Mouse (Mus musculus): ENCODE results near the gene Nudt4. TPM values are rescaled to one million over a fixed set of nuclear protein-coding genes. Genes with fewer than 3 reads are reported as not detected.

Nudt4 gene
- polyA plus RNA-seq, 1 experiment, result 28.2 TPM

DNA sequence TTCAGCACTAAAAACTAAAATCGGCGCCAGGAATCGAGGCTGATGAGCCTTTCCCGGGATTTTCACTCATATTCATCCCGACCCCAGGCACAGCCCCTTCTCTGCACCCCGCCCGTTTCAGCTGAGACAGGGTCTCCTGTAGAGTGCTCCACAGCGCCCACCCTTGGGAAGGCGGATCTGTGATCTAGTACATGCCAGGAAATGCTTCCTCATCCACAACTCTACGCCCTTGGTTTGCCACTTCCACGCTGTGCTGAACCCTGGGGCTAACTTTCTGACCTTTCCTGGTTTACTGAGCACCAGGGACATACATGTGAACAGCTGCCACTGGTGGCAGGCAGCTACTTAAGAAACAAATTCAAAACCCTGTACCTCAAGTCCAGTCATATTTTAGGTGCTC, 8.1 kb downstream of the Nudt4 start:
- TF ChIP-seq GATA1 (IDR thresholded peaks at IDR 0.05; ENCODE audit: low read length), result no peak

GRCm38 (mm10) chr10:95552326-95552725, 11.6 kb downstream of the Nudt4 start:
- no peak for TF ChIP-seq GATA1 (IDR thresholded peaks at IDR 0.05; ENCODE audit: low read length)

GRCm38 (mm10) chr10:95551752-95552151, 12.2 kb downstream of the Nudt4 start:
- TF ChIP-seq GATA1 (IDR thresholded peaks at IDR 0.05; ENCODE audit: low read length), result no peak

DNA sequence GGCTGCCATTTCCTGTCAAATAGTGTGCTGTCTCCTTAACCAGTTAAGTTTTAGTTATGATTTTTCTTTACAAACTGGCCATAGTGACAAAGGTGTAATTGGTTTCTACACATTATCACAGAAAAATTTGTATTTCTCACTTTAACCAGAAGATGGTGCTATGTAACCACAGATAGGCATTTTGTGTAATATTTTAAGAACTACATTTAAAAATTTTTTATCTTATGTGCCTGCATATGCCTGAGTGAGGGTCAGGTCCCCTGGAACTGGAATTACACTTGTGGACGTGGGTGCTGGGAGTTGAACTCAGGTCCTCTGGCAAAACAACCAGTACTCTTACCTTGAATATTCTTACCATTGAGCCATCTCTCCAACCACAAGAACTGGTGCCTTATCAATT, 13.4 kb downstream of the Nudt4 start:
- no peak for TF ChIP-seq GATA1 (IDR thresholded peaks at IDR 0.05; ENCODE audit: low read length)

- TF ChIP-seq GATA1 (IDR thresholded peaks at IDR 0.05; ENCODE audit: low read length), result no peak
These were observed 15.7 kb downstream of the Nudt4 start for GRCm38 (mm10) chr10:95548154-95548826.

DNA sequence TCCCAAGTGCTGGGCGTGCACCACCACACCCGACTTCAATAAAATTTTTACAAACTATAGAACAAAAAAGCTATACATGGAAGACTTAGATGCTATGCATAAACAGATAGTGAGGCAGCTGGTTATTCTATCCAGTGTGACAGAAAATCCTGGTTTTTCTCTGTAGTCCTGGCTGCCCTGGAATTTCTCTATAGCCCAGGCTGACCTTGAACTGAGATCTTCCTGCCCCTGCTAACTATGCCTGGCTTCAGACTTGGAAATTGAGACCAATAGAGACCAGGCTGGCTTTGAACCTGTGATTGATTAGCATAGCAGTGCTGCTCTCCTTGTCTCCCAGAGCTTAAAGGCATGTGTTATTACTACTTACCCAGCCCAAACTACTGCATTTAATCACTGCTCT, 17.8 kb downstream of the Nudt4 start:
- no peak for TF ChIP-seq GATA1 (IDR thresholded peaks at IDR 0.05; ENCODE audit: low read length)

DNA sequence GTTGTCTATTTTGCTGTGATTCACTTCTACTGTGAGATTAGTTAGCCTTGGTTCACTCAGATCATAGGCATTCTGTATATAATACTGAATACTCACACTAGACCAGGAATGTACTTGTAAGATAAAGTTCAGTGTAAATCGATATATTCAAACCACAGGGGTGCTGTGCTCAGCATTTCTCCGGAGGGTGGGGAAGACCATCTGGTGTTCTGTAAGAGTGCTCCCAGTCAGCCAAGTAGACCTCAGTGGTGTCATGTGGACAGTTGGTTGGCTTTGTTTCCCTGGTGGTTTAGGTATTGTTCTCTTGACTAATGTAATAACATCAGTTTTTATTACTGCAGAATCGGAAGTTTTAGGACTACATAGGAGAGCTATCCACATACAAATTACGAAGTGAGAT, 18.9 kb downstream of the Nudt4 start:
- TF ChIP-seq GATA1 (IDR thresholded peaks at IDR 0.05; ENCODE audit: low read length), result no peak

- no peak for TF ChIP-seq GATA1 (IDR thresholded peaks at IDR 0.05; ENCODE audit: low read length)
These were observed 19.3 kb downstream of the Nudt4 start for GRCm38 (mm10) chr10:95544651-95545050.

DNA sequence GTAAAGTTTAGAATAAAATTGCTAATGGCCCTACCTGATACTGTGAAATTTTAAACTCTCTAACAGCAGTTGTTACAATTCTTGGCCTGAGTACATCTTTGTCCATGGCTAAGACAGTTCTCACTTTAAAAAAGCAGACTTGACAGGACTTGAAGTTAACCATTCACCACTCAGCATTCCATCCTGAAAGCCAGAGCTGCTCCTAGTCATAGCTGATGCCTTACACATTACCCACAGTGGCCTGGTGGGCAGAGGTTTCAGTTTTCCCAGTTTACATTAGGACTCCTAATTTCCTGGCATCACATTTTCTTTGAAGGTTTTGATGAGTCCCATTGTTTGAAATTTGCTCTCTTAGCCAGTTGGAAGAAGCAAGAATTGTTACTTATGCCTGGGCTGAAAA, 19.9 kb downstream of the Nudt4 start:
- no peak for TF ChIP-seq GATA1 (IDR thresholded peaks at IDR 0.05; ENCODE audit: low read length)

DNA sequence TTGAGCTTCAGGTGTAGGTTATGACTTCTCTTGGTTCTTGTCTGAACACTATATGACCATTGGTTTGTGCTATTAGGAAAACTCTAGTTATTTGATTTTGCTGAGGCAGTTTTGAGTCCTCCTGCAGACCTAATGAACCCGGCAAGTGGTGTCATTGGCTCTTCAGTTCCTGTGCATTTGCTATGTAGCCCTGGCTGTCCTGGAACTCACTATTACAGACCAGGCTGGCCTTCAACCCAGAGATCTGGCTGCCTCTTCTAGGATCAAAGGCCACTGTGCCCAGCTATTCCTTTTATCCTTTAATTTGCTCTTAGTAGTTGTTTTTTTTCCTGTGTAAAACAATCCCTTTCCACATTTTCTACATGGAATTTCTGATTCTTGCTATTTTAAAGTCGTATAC, 20.6 kb downstream of the Nudt4 start:
- TF ChIP-seq GATA1 (IDR thresholded peaks at IDR 0.05; ENCODE audit: low read length), result no peak

- TF ChIP-seq GATA1 (IDR thresholded peaks at IDR 0.05; ENCODE audit: low read length), result no peak
These were observed 21.0 kb downstream of the Nudt4 start for GRCm38 (mm10) chr10:95542916-95543315.

- TF ChIP-seq GATA1 (IDR thresholded peaks at IDR 0.05; ENCODE audit: low read length), result no peak
These were observed 24.1 kb downstream of the Nudt4 start for GRCm38 (mm10) chr10:95539841-95540240.

DNA sequence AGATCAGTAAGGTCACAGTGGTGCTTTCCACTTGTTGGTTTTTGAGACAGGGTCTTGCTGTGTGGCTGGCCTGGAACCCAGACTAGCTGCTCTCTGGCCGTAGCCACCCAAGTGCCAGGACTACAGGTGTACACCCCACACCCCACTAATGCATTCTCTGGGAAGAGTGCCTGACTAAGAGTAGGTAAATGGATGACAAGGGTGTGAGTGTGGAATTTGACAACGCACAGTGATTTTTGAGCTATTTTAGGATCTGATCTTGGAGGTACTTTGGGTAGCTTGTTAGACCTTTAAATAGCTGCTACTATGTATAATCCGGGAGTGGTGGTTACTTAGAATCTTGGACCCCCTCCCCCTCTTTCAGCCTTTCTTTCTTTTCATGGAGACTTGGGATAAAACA, 24.7 kb downstream of the Nudt4 start:
- no peak for TF ChIP-seq GATA1 (IDR thresholded peaks at IDR 0.05; ENCODE audit: low read length)

DNA sequence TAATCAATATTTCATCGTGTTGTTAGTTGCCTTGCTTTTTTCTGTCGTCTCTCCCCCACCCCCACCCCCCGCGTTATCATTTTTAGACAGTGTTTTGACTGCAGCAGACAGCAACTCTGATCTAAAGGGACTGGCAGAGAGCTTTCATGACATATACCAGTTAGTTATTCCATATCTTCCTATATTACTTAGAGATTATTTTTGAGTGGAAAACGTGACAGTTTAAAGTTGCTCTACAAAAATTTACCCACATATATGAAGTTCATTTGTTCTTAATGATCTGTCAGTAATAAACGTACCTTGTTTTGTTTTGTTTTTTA, 27.8 kb downstream of the Nudt4 start:
- TF ChIP-seq GATA1 (IDR thresholded peaks at IDR 0.05; ENCODE audit: low read length), result no peak

DNA sequence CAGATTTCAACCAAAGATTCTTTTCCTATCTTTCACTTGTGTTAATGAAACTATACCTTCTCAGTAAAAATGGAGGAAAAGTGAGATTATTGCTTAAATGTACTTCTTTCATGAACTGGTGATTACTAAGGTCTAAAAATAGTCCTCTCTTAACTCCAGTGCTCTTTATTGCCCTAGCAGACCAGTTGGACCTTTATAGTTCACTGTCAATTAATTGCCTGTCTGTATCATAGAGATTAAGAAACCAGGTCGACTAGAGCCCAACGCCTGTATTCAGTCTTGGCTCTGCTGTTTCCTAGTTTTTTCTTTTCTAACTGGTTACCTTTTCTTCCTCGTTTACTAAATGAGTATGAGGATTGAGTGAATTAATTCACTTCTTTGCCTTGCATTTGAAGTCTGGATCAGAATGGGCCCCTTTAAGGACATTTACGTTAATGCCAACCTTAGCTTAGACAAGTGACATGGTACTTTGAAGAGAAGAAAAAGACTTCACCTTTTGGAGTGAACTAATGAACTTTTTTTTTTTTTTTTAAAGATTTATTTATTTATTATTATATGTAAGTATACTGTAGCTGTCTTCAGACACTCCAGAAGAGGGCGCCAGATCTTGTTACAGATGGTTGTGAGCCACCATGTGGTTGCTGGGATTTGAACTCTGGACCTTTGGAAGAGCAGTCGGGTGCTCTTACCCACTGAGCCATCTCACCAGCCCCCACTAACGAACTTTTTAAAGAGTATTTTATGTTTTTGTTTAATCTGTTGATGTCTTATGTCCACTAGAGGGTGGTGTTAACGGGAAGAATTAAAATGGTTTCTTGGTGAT, 28.3 kb downstream of the Nudt4 start:
- no peak for TF ChIP-seq GATA1 (IDR thresholded peaks at IDR 0.05; ENCODE audit: low read length)

- no peak for TF ChIP-seq GATA1 (IDR thresholded peaks at IDR 0.05; ENCODE audit: low read length)
These were observed 30.6 kb downstream of the Nudt4 start for GRCm38 (mm10) chr10:95533382-95533781.

DNA sequence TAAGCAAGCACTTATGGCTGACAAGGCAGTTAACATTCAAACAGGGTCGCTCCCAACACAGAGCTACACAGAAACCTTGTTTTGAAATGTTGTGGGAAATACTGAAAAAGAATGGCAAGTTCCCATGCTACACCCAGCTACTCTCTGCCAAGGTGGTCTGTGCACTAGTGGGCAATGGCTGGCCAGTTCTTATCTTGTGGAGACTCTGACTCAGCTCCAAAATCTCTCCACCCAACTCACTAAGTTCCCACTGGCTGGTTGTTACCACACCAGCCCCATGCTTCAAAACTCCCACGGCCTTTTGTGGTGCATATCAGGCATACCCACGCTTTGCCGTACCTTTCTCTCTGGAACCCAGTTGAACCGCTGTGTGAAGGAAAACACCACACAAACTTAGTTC, 31.0 kb downstream of the Nudt4 start:
- no peak for TF ChIP-seq GATA1 (IDR thresholded peaks at IDR 0.05; ENCODE audit: low read length)
